Mouse (Mus musculus): ENCODE data around the gene Bcat1. TPM values are rescaled to one million over a fixed set of nuclear protein-coding genes. Genes with fewer than 3 reads are reported as not detected.

Gene Bcat1
- polyA plus RNA-seq, 1 experiment from 2014 or later: 126 TPM

Other genes with a start within 250 kb of the Bcat1 start
- gene Lrmp, start 39.5 kb upstream of the Bcat1 start, polyA plus RNA-seq (2016; fragmentation: Nextera tagmentation; extraction: Ambion mirVana): 1.8 and 2.2 TPM in 2 replicates
- 0.32 and 0.40 TPM in 2 replicates for gene Casc1, start 134.8 kb upstream of the Bcat1 start, polyA plus RNA-seq (2016; fragmentation: Nextera tagmentation; extraction: Ambion mirVana)
- 27.6 and 29.8 TPM in 2 replicates for gene Etfrf1, start 134.9 kb upstream of the Bcat1 start, polyA plus RNA-seq (2016; fragmentation: Nextera tagmentation; extraction: Ambion mirVana)
- 87.8 and 89.7 TPM in 2 replicates for gene Kras, start 174.1 kb upstream of the Bcat1 start, polyA plus RNA-seq (2016; fragmentation: Nextera tagmentation; extraction: Ambion mirVana)